Mouse (Mus musculus): Measurements from ENCODE around the gene Gm49510.

- peak; percentile 52; the same call in 1 of the 2 replicates for TF ChIP-seq POLR2A (IDR thresholded peaks at IDR 0.05; ENCODE audit: borderline replicate concordance, extremely low read depth, low read depth, low read length)
- no peak for TF ChIP-seq CTCF (IDR thresholded peaks at IDR 0.05; ENCODE audit: insufficient read depth, low read length)
These were observed 28.5 kb downstream of the Gm49510 start for GRCm38 (mm10) chr15:78927788-78928457.

Data from lung, adult 2 months (tissue).